Mouse (Mus musculus): ENCODE data around the gene Micu2.

Micu2 gene

GRCm38 (mm10) chr14:57998526-57999401 is at the start of gene Micu2:
Gene Micu2 (minus strand): TSS chr14:57999262.
- peak; percentile 90 for DNase-seq (ENCODE audit: low spot score)

GRCm38 (mm10) chr14:58046639-58047284 is 47.7 kb upstream of the Micu2 start:
- DNase-seq (ENCODE audit: low spot score), result no peak

- DNase-seq (ENCODE audit: low spot score), result no peak
Observed at GRCm38 (mm10) chr14:58036174-58036573, 37.1 kb upstream of the Micu2 start.

GRCm38 (mm10) chr14:58034567-58034966 is 35.5 kb upstream of the Micu2 start:
- peak; percentile 55 for DNase-seq (ENCODE audit: low spot score)

- DNase-seq (ENCODE audit: low spot score), result no peak
Observed at GRCm38 (mm10) chr14:58018869-58019268, 19.8 kb upstream of the Micu2 start.

GRCm38 (mm10) chr14:58003852-58004251 is 4.8 kb upstream of the Micu2 start:
- DNase-seq (ENCODE audit: low spot score), result no peak

GRCm38 (mm10) chr14:58002161-58002560 is 3.1 kb upstream of the Micu2 start:
- no peak for DNase-seq (ENCODE audit: low spot score)

GRCm38 (mm10) chr14:57999402-57999734 is 306 bp upstream of the Micu2 start:
- DNase-seq (ENCODE audit: low spot score), result no peak

- no peak for DNase-seq (ENCODE audit: low spot score)
Observed at GRCm38 (mm10) chr14:57997431-57997830, 1.6 kb downstream of the Micu2 start.

- no peak for DNase-seq (ENCODE audit: low spot score)
Observed at GRCm38 (mm10) chr14:57996210-57996609, 2.9 kb downstream of the Micu2 start.

GRCm38 (mm10) chr14:57991761-57992160 is 7.3 kb downstream of the Micu2 start:
- no peak for DNase-seq (ENCODE audit: low spot score)

- no peak for DNase-seq (ENCODE audit: low spot score)
Observed at GRCm38 (mm10) chr14:57989162-57989561, 9.9 kb downstream of the Micu2 start.

- DNase-seq (ENCODE audit: low spot score), result no peak
Observed at GRCm38 (mm10) chr14:57985780-57986179, 13.3 kb downstream of the Micu2 start.

- no peak for DNase-seq (ENCODE audit: low spot score)
Observed at GRCm38 (mm10) chr14:57982450-57982849, 16.6 kb downstream of the Micu2 start.

GRCm38 (mm10) chr14:57981720-57982418 is 17.2 kb downstream of the Micu2 start:
- DNase-seq (ENCODE audit: low spot score), result no peak

- DNase-seq (ENCODE audit: low spot score), result no peak
Observed at GRCm38 (mm10) chr14:57980776-57981175, 18.3 kb downstream of the Micu2 start.

- DNase-seq (ENCODE audit: low spot score), result peak; percentile 28
Observed at GRCm38 (mm10) chr14:57980179-57980578, 18.9 kb downstream of the Micu2 start.

GRCm38 (mm10) chr14:57978144-57978543 is 20.9 kb downstream of the Micu2 start:
- DNase-seq (ENCODE audit: low spot score), result no peak

- DNase-seq (ENCODE audit: low spot score), result no peak
Observed at GRCm38 (mm10) chr14:57975656-57976055, 23.4 kb downstream of the Micu2 start.

GRCm38 (mm10) chr14:57971986-57972525 is 27.0 kb downstream of the Micu2 start:
- peak; percentile 6 for DNase-seq (ENCODE audit: low spot score)

GRCm38 (mm10) chr14:57968873-57969272 is 30.2 kb downstream of the Micu2 start:
- no peak for DNase-seq (ENCODE audit: low spot score)

- no peak for DNase-seq (ENCODE audit: low spot score)
Observed at GRCm38 (mm10) chr14:57967080-57967797, 31.8 kb downstream of the Micu2 start.

Measured in adipocyte (in vitro differentiated cells).